Mouse (Mus musculus) heart, adult 11 months (tissue): ENCODE data around the gene Atg2a.

Experiments used
- DNase-seq: peaks from one replicate; pipeline ENCODE4 v3.0.0; 2022

Atg2a gene

GRCm38 (mm10) chr19:6247526-6248300 lies 6.2 kb downstream of the Atg2a start:
- DNase-seq: no peak

GRCm38 (mm10) chr19:6253021-6253420 lies 11.6 kb downstream of the Atg2a start:
- no peak for DNase-seq

- DNase-seq: no peak
Observed at GRCm38 (mm10) chr19:6260428-6260827, 19.0 kb downstream of the Atg2a start.

- DNase-seq: no peak
Observed at GRCm38 (mm10) chr19:6260946-6261345, 19.5 kb downstream of the Atg2a start.

- DNase-seq: no peak
Observed at GRCm38 (mm10) chr19:6261379-6261778, 19.9 kb downstream of the Atg2a start.

GRCm38 (mm10) chr19:6262222-6262621 lies 20.8 kb downstream of the Atg2a start:
- DNase-seq: peak; percentile 97

- no peak for DNase-seq
Observed at GRCm38 (mm10) chr19:6262839-6263433, 21.5 kb downstream of the Atg2a start.

GRCm38 (mm10) chr19:6264200-6264599 lies 22.7 kb downstream of the Atg2a start:
- DNase-seq: no peak

GRCm38 (mm10) chr19:6264945-6265344 lies 23.5 kb downstream of the Atg2a start:
- no peak for DNase-seq

GRCm38 (mm10) chr19:6265727-6266182 lies 24.3 kb downstream of the Atg2a start:
- no peak for DNase-seq

- DNase-seq: peak; percentile 98
Observed at GRCm38 (mm10) chr19:6267306-6268169, 26.1 kb downstream of the Atg2a start.

- peak; percentile 99 for DNase-seq
Observed at GRCm38 (mm10) chr19:6268170-6268528, 26.7 kb downstream of the Atg2a start.

- DNase-seq: peak; percentile 95
Observed at GRCm38 (mm10) chr19:6268670-6269132, 27.2 kb downstream of the Atg2a start.

GRCm38 (mm10) chr19:6269798-6270475 lies 28.5 kb downstream of the Atg2a start:
- DNase-seq: no peak

GRCm38 (mm10) chr19:6270661-6271060 lies 29.2 kb downstream of the Atg2a start:
- DNase-seq: no peak

- no peak for DNase-seq
Observed at GRCm38 (mm10) chr19:6271206-6271605, 29.7 kb downstream of the Atg2a start.

GRCm38 (mm10) chr19:6272053-6272452 lies 30.6 kb downstream of the Atg2a start:
- DNase-seq: no peak

GRCm38 (mm10) chr19:6272738-6273137 lies 31.3 kb downstream of the Atg2a start:
- DNase-seq: peak; percentile 96

GRCm38 (mm10) chr19:6273592-6273991 lies 32.1 kb downstream of the Atg2a start:
- DNase-seq: no peak

GRCm38 (mm10) chr19:6273998-6274608 lies 32.6 kb downstream of the Atg2a start:
- peak; percentile 97 for DNase-seq

- no peak for DNase-seq
Observed at GRCm38 (mm10) chr19:6275740-6276389, 34.4 kb downstream of the Atg2a start.
